Mouse (Mus musculus): ENCODE data around the gene Trpm4. TPM values are rescaled to one million over a fixed set of nuclear protein-coding genes. Genes with fewer than 3 reads are reported as not detected.
A peak's percentile ranks its signal among the peaks of the same experiment; 100 is the strongest.

The Trpm4 gene
- polyA plus RNA-seq, 1 experiment: 7.6 TPM

- peaks cover 48% of the 10 kb centered on the region for H3K27me3 ChIP-seq (replicated peaks)
- H3K9me3 ChIP-seq: no peaks in the 10 kb centered on the region
- no peak overlapping the region for H3K4me3 ChIP-seq (replicated peaks)
- peaks cover 17% of the 10 kb centered on the region for H3K36me3 ChIP-seq (replicated peaks; ENCODE audit: low read length)
- no peak for TF ChIP-seq FLI1 (IDR thresholded peaks at IDR 0.05; ENCODE audit: low read length)
- TF ChIP-seq GATA1 (IDR thresholded peaks at IDR 0.05; ENCODE audit: borderline replicate concordance, low read length): no peak
- peaks cover 26% of the 10 kb centered on the region for H3K4me1 ChIP-seq
These were observed 33.3 kb downstream of the Trpm4 start for GRCm38 (mm10) chr7:45300270-45300669.

GRCm38 (mm10) chr7:45299752-45300151, 33.8 kb downstream of the Trpm4 start:
- H3K9me3 ChIP-seq: no peaks in the 10 kb centered on the region
- H3K4me3 ChIP-seq (replicated peaks): no peak overlapping the region
- peaks cover 46% of the 10 kb centered on the region for H3K27me3 ChIP-seq (replicated peaks)
- no peak for TF ChIP-seq FLI1 (IDR thresholded peaks at IDR 0.05; ENCODE audit: low read length)
- TF ChIP-seq GATA1 (IDR thresholded peaks at IDR 0.05; ENCODE audit: borderline replicate concordance, low read length): no peak
- peaks cover 16% of the 10 kb centered on the region for H3K36me3 ChIP-seq (replicated peaks; ENCODE audit: low read length)
- H3K4me1 ChIP-seq: peaks cover 24% of the 10 kb centered on the region; the same call in 1 of the 2 replicates

DNA sequence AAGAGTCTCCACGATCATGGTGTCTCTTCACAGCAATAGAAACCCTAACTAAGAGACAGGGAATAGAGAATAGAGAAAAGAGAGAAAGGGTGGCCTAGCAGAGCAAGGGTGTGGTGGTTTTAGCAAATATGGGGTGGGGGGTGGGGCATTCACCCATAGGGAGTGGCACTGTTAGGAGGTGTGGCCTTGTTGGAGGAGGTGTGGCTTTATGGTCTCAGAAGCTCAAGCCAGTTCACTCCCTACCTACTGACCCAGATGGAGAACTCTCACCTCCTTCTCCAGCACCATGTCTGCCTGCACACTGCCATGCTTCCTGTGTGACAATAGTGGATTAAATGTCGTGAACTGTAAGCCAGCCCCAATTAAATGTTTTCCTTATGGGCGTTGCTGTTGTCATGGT, 36.0 kb downstream of the Trpm4 start:
- no peak overlapping the region for H3K4me3 ChIP-seq (replicated peaks)
- no peaks in the 10 kb centered on the region for H3K9me3 ChIP-seq
- H3K4me1 ChIP-seq: peaks cover 18% of the 10 kb centered on the region; the same call in 1 of the 2 replicates
- TF ChIP-seq FLI1 (IDR thresholded peaks at IDR 0.05; ENCODE audit: low read length) (no peak), GATA1 (IDR thresholded peaks at IDR 0.05; ENCODE audit: borderline replicate concordance, low read length) (no peak)
- no peaks in the 10 kb centered on the region for H3K36me3 ChIP-seq (replicated peaks; ENCODE audit: low read length)
- H3K27me3 ChIP-seq (replicated peaks): peaks cover 42% of the 10 kb centered on the region

DNA sequence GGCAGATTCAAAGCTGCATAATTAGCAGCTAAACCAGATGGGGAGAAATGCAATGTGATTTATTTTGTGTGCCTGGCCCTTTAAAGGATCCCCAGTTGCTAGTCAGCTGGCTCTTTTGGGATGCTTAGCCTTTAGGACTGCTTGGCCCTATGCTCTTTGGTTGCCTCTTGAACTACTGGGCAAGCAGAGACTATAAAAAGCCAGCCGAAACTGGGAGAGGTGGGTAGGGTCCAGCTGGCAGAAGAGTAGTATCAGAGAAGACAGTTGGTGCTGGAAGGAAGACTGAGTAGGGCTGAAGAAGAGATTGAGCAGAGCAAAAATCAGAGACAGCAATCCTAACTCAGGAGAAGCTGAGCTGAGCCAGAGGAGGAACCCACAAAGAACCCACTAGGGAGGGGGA, 37.0 kb downstream of the Trpm4 start:
- TF ChIP-seq GATA1 (IDR thresholded peaks at IDR 0.05; ENCODE audit: borderline replicate concordance, low read length) (no peak), FLI1 (IDR thresholded peaks at IDR 0.05; ENCODE audit: low read length) (no peak)
- no peak overlapping the region for H3K4me3 ChIP-seq (replicated peaks)
- H3K4me1 ChIP-seq: peaks cover 18% of the 10 kb centered on the region; the same call in 1 of the 2 replicates
- peaks cover 42% of the 10 kb centered on the region for H3K27me3 ChIP-seq (replicated peaks)
- no peaks in the 10 kb centered on the region for H3K36me3 ChIP-seq (replicated peaks; ENCODE audit: low read length)
- peaks cover 4% of the 10 kb centered on the region for H3K9me3 ChIP-seq

DNA sequence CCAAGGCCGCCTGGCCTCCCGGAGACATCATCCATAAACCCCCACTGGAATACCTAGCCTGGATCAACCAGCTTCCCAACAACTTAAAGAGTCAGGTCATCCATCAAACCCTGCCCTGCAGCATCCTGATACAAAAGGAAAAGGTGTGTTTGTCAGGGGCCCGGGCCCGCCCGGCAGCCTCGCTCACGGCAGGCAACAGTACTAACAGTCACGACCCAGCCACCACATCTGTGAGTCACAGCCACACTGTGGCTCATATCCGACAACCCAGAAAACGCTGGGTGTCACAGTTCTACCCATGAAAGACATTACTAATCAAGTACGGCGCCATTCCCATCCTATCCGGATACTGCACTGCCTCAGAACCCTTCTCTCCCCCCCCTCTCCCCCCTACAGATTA, 47.1 kb downstream of the Trpm4 start:
- TF ChIP-seq GATA1 (IDR thresholded peaks at IDR 0.05; ENCODE audit: borderline replicate concordance, low read length): no peak
- no peak for TF ChIP-seq FLI1 (IDR thresholded peaks at IDR 0.05; ENCODE audit: low read length)
- Histone ChIP-seq H3K4me3 (replicated peaks) (no peak overlapping the region), H3K9me3 (peaks cover 18% of the 10 kb centered on the region), H3K27me3 (replicated peaks) (peaks cover 65% of the 10 kb centered on the region), H3K4me1 (no peaks in the 10 kb centered on the region), H3K36me3 (replicated peaks; ENCODE audit: low read length) (no peaks in the 10 kb centered on the region)

DNA sequence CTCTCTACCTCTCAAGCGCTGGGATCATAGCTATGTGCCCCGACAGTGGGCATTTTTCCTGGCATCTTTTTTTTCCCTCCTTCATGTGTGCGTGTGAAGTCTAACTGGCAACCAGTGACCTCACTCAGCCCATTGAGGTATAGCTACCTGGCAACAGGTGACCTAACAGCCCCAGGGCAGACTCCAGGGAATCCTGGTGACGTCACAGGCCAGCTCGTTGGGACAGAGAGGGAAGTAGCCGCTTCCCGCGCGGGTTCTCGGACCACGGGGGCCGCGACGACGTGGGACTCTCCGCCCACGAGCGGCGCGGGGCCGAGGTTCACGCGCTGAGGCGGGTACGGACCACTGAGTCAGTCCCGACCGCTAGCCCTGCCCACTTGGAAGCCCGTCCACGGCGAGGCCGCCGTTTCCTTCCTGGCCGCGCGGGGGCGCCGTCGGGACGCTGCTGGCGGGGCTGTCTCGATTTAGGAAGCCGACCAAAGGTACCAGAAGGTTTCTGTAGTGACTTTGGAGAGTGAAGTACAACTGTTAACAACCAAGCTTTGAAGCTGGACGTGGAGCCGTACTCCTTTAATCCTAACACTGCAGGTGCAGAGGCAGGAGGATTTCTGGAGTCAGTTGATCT, 56.3 kb downstream of the Trpm4 start, which contains the start of gene Slc6a21:
Gene Slc6a21, plus strand, starts transcription at position 378 of the 625 bp plus-strand sequence.
- no peaks in the 10 kb centered on the region for H3K9me3 ChIP-seq
- H3K4me1 ChIP-seq: peaks cover 9% of the 10 kb centered on the region
- TF ChIP-seq GATA1 (IDR thresholded peaks at IDR 0.05; ENCODE audit: borderline replicate concordance, low read length) (no peak), FLI1 (IDR thresholded peaks at IDR 0.05; ENCODE audit: low read length) (no peak)
- peaks cover 65% of the 10 kb centered on the region for H3K27me3 ChIP-seq (replicated peaks)
- peak within 1 kb of the TSS; percentile 91 for H3K4me3 ChIP-seq (replicated peaks)
- no peaks in the 10 kb centered on the region for H3K36me3 ChIP-seq (replicated peaks; ENCODE audit: low read length)

DNA sequence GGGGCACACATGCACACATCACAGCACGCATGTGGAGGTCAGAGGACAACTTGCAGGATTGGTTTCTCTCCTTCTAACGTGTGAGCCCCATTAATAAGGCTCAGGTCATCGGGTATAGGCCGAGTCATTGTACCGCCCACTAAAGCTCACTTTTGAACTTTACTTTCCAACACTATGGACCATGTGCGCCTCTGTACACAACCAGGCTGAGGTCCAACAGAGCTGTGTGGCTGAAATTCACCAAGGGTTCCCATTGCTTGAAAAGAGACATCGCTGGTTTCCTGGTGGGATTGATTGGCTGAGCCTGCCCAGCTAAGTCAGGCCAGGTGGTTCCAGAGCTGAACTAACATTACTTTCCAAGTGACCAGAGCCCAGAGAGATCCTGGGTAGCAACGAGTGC, 59.9 kb downstream of the Trpm4 start:
- Histone ChIP-seq H3K4me3 (replicated peaks) (no peak overlapping the region), H3K27me3 (replicated peaks) (peaks cover 59% of the 10 kb centered on the region), H3K4me1 (peaks cover 9% of the 10 kb centered on the region), H3K9me3 (peaks cover 9% of the 10 kb centered on the region), H3K36me3 (replicated peaks; ENCODE audit: low read length) (no peaks in the 10 kb centered on the region)
- TF ChIP-seq GATA1 (IDR thresholded peaks at IDR 0.05; ENCODE audit: borderline replicate concordance, low read length) (no peak), FLI1 (IDR thresholded peaks at IDR 0.05; ENCODE audit: low read length) (no peak)

- Histone ChIP-seq H3K36me3 (replicated peaks; ENCODE audit: low read length) (no peaks in the 10 kb centered on the region), H3K9me3 (peaks cover 9% of the 10 kb centered on the region), H3K27me3 (replicated peaks) (peaks cover 63% of the 10 kb centered on the region), H3K4me3 (replicated peaks) (no peak overlapping the region), H3K4me1 (peaks cover 12% of the 10 kb centered on the region)
- no peak for TF ChIP-seq FLI1 (IDR thresholded peaks at IDR 0.05; ENCODE audit: low read length)
- TF ChIP-seq GATA1 (IDR thresholded peaks at IDR 0.05; ENCODE audit: borderline replicate concordance, low read length): no peak
These were observed 60.7 kb downstream of the Trpm4 start for GRCm38 (mm10) chr7:45272786-45273412.

DNA sequence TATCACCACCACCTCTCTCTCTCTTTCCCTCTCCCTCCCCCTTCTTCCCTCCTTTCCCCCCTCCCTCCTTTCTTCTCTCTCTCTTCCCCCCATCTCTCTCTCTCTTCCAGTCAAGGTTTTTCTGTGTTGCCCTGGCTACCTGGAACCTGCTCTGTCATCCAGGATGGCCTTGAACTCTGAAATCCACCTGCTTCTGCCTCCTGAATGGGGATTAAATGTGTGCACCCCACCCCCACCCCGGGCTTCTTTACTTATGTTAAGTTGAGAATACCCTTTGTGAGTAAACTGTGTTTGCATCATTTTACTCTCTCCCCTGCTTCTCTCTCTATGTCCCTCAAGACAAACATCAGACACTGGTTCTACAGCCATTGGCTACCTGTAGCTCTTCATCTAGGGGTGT, 68.1 kb downstream of the Trpm4 start:
- Histone ChIP-seq H3K9me3 (no peaks in the 10 kb centered on the region), H3K4me3 (replicated peaks) (no peak overlapping the region), H3K27me3 (replicated peaks) (peaks cover 53% of the 10 kb centered on the region), H3K4me1 (peaks cover 34% of the 10 kb centered on the region), H3K36me3 (replicated peaks; ENCODE audit: low read length) (no peaks in the 10 kb centered on the region)
- TF ChIP-seq GATA1 (IDR thresholded peaks at IDR 0.05; ENCODE audit: borderline replicate concordance, low read length) (no peak), FLI1 (IDR thresholded peaks at IDR 0.05; ENCODE audit: low read length) (no peak)

- no peaks in the 10 kb centered on the region for H3K9me3 ChIP-seq
- H3K36me3 ChIP-seq (replicated peaks; ENCODE audit: low read length): no peaks in the 10 kb centered on the region
- no peak overlapping the region for H3K4me3 ChIP-seq (replicated peaks)
- H3K4me1 ChIP-seq: peaks cover 46% of the 10 kb centered on the region
- H3K27me3 ChIP-seq (replicated peaks): peaks cover 61% of the 10 kb centered on the region
- TF ChIP-seq FLI1 (IDR thresholded peaks at IDR 0.05; ENCODE audit: low read length): no peak
- TF ChIP-seq GATA1 (IDR thresholded peaks at IDR 0.05; ENCODE audit: borderline replicate concordance, low read length): no peak
These were observed 69.2 kb downstream of the Trpm4 start for GRCm38 (mm10) chr7:45264348-45264747.

Measured in megakaryocyte, embryonic 14.5 days (primary cell).